In genomic region chr2:28206472-28206871, GRCm38 (mm10) we compare ENCODE assay signal across 9 mouse cellular contexts. TPM values are rescaled to one million over a fixed set of nuclear protein-coding genes. Genes with fewer than 3 reads are reported as not detected.
DNase-seq lines count a peak whose midpoint lies in the region; ATAC-seq and TF ChIP-seq lines count a peak whose summit lies in the region.
"Had no signal": no experiment of that assay in that cellular context is flagged by ENCODE, and none has a peak within 500 bp of the region (broad histone marks: within the 10 kb centered on the region; RNA-seq: fewer than 3 reads in every experiment).

No protein-coding gene starts in this region.

- H3K4me3 ChIP-seq in heart, embryonic 14.5 days (ENCODE audit: control insufficient read depth in 1 of 2, insufficient read depth in 1 of 2, low read depth in 1 of 2, low read length in 2 of 2) = peak overlapping the region; percentile 43 to 57; a peak in 2 of 4 replicates
- peak overlapping the region; percentile 95 for H3K4me3 ChIP-seq in cortical plate, adult 2 months (ENCODE audit: insufficient read depth, low read length)
- H3K4me3 ChIP-seq in hindbrain, embryonic 16.5 days (ENCODE audit: low read length) = peak overlapping the region; percentile 53
- peak overlapping the region; percentile 69 for H3K4me3 ChIP-seq in midbrain, embryonic 16.5 days (ENCODE audit: low read depth, low read length)

- no peak for TF ChIP-seq CTCF in cortical plate, adult 2 months (IDR thresholded peaks at IDR 0.05; ENCODE audit: extremely low read depth, insufficient read depth, low read length)

- intact Hi-C loops in heart, postnatal 14 days (cut with DNase I) = no loop called here
- intact Hi-C loops in left cerebral cortex, postnatal 25 days (cut with DNase I) = no loop called here

- H3K27me3 ChIP-seq in heart, embryonic 14.5 days (ENCODE audit: control insufficient read depth, insufficient read depth, low read length) = peaks cover 47% of the 10 kb centered on the region
- no peaks in the 10 kb centered on the region for H3K27me3 ChIP-seq in hindbrain, embryonic 16.5 days (replicated peaks; ENCODE audit: control insufficient read depth, insufficient read depth, low read length)
- no peaks in the 10 kb centered on the region for H3K27me3 ChIP-seq in midbrain, embryonic 16.5 days (ENCODE audit: control insufficient read depth, insufficient read depth, low read depth, low read length)

- no peak overlapping the region for H3K27ac ChIP-seq in heart, embryonic 14.5 days (replicated peaks in 1 of 2; ENCODE audit: control insufficient read depth in 1 of 2, insufficient read depth in 1 of 2, low read depth in 2 of 2, low read length in 2 of 2)
- peak overlapping the region; percentile 92 for H3K27ac ChIP-seq in cortical plate, adult 2 months (ENCODE audit: insufficient read depth, low read length)
- no peak overlapping the region; the same call in 1 of the 2 replicates for H3K27ac ChIP-seq in hindbrain, embryonic 16.5 days (ENCODE audit: low read depth, low read length)
- no peak overlapping the region for H3K27ac ChIP-seq in midbrain, embryonic 16.5 days (ENCODE audit: low read length)

- H3K4me2 ChIP-seq in heart, embryonic 14.5 days (ENCODE audit: low read length) = peak overlapping the region; percentile 98
- peak overlapping the region; percentile 69 for H3K4me2 ChIP-seq in hindbrain, embryonic 16.5 days (ENCODE audit: low read length)
- H3K4me2 ChIP-seq in midbrain, embryonic 16.5 days (ENCODE audit: low read length) = peak overlapping the region; percentile 97

- H3K9me3 ChIP-seq in heart, embryonic 14.5 days (ENCODE audit: control insufficient read depth, low read length) = no peaks in the 10 kb centered on the region
- H3K9me3 ChIP-seq in hindbrain, embryonic 16.5 days (ENCODE audit: control insufficient read depth, low read length) = no peaks in the 10 kb centered on the region
- H3K9me3 ChIP-seq in midbrain, embryonic 16.5 days (replicated peaks; ENCODE audit: control insufficient read depth, low read length, poor library complexity, severe bottlenecking) = no peaks in the 10 kb centered on the region

- 14% methylated on average over 11 of the region's 11 CpGs for WGBS in heart, embryonic 14.5 days
- 20% methylated on average over 11 of the region's 11 CpGs for WGBS in hindbrain, embryonic 16.5 days
- 13% methylated on average over 11 of the region's 11 CpGs for WGBS in midbrain, embryonic 16.5 days

- no peak for DNase-seq in heart, postnatal 14 days
- no peak for DNase-seq in spleen, postnatal 36 days (ENCODE audit: low spot score in 2 of 2)
- no peak for DNase-seq in layer of hippocampus, postnatal 25 days (ENCODE audit: extremely low spot score in 1 of 2, low spot score in 1 of 2)
- no peak for DNase-seq in left cerebral cortex, postnatal 25 days (ENCODE audit: low spot score in 2 of 2)

- TF ChIP-seq POLR2A in cortical plate, adult 2 months (IDR thresholded peaks at IDR 0.05; ENCODE audit: extremely low read depth, insufficient read depth, low read length) = no peak

- peak overlapping the region; percentile 78; the same call in 1 of the 2 replicates for H3K9ac ChIP-seq in heart, embryonic 14.5 days (ENCODE audit: low read length)
- peak overlapping the region; percentile 83 for H3K9ac ChIP-seq in hindbrain, embryonic 16.5 days (ENCODE audit: low read depth, low read length)
- peak overlapping the region; percentile 91 for H3K9ac ChIP-seq in midbrain, embryonic 16.5 days (ENCODE audit: low read depth, low read length)

- no peak for ATAC-seq in heart, embryonic 14.5 days (ENCODE audit: insufficient number of reproducible peaks, insufficient read depth, low FRiP score, low read depth)
- ATAC-seq in hindbrain, embryonic 16.5 days = no peak
- no peak for ATAC-seq in midbrain, embryonic 16.5 days

- H3K36me3 ChIP-seq in heart, embryonic 14.5 days (ENCODE audit: control insufficient read depth, insufficient read depth, low read length) = no peaks in the 10 kb centered on the region
- no peaks in the 10 kb centered on the region for H3K36me3 ChIP-seq in hindbrain, embryonic 16.5 days (ENCODE audit: control insufficient read depth, insufficient read depth, low read length)
- no peaks in the 10 kb centered on the region for H3K36me3 ChIP-seq in midbrain, embryonic 16.5 days (ENCODE audit: control insufficient read depth, insufficient read depth, low read length)
- H3K36me3 ChIP-seq: G1E had no signal

- peaks cover 2 to 15% of the 10 kb centered on the region in 2 experiments; a peak in 3 of 4 replicates for H3K4me1 ChIP-seq in heart, embryonic 14.5 days (ENCODE audit: control insufficient read depth in 2 of 2, insufficient read depth in 2 of 2, low read length in 2 of 2)
- H3K4me1 ChIP-seq in cortical plate, adult 2 months (ENCODE audit: control insufficient read depth, insufficient read depth, low read length) = peaks cover 8% of the 10 kb centered on the region
- peaks cover 47% of the 10 kb centered on the region for H3K4me1 ChIP-seq in hindbrain, embryonic 16.5 days (ENCODE audit: control insufficient read depth, insufficient read depth, low read depth, low read length)
- peaks cover 44% of the 10 kb centered on the region for H3K4me1 ChIP-seq in midbrain, embryonic 16.5 days (ENCODE audit: control insufficient read depth, insufficient read depth, low read length)

RNA-seq across cellular contexts. Expression of gene Olfm1, which starts 13.7 kb away (rescaled TPM):
- 9.6 and 11.7 TPM in 2 replicates for polyA plus RNA-seq in heart, embryonic 14.5 days (2014; fragmentation: Nextera tagmentation; extraction: Ambion mirVana)
- total RNA-seq in heart, postnatal 14 days (2021) = 1 to 10 TPM; 7.3 to 9.5 TPM
- polyA plus RNA-seq in cortical plate, adult 2 months (2012; rRNA removed) = 1,426 and 1,489 TPM in 2 replicates
- polyA plus RNA-seq in hindbrain, embryonic 16.5 days (2015; fragmentation: Nextera tagmentation; extraction: Ambion mirVana) = 320 and 328 TPM in 2 replicates
- polyA plus RNA-seq in midbrain, embryonic 16.5 days (2015; fragmentation: Nextera tagmentation; extraction: Ambion mirVana) = 340 and 355 TPM in 2 replicates
- 1,000 to 10,000 TPM; 1,583 to 1,720 TPM for total RNA-seq in layer of hippocampus, postnatal 25 days (2021)
- total RNA-seq in left cerebral cortex, postnatal 25 days (2021) = 1,000 to 10,000 TPM; 1,581 to 1,689 TPM

Comparison
In these comparisons a context has a peak if more than half of its experiments do, and no peak if none do; other contexts are left out.
1. RNA of gene Olfm1, which starts 13.7 kb away (polyA plus RNA-seq): 1,426 to 1,489 TPM in cortical plate, adult 2 months, 340 to 355 TPM in midbrain, embryonic 16.5 days and 320 to 328 TPM in hindbrain, embryonic 16.5 days; 9.6 to 11.7 TPM in heart, embryonic 14.5 days; every median in the first group is over 10 times any median in the second.
2. Peak in every context shown above with its lines, with median percentiles within 50 percentile points of each other: H3K4me2 ChIP-seq, H3K4me3 ChIP-seq and H3K9ac ChIP-seq.